Mouse (Mus musculus) bone marrow macrophage, adult 2 months (primary cell): ENCODE data around the gene Slc16a6. TPM values are rescaled to one million over a fixed set of nuclear protein-coding genes. Genes with fewer than 3 reads are reported as not detected.
A peak's percentile ranks its signal among the peaks of the same experiment; 100 is the strongest.

Experiments
- H3K27ac ChIP-seq: 2 replicates; pipeline ENCODE4 v1.5.1; 2012; ENCODE audit warnings: low read depth, low read length; ENCODE audit not compliant: insufficient read depth
- H3K4me1 ChIP-seq: 2 replicates; pipeline ENCODE4 v1.6.1; 2012; ENCODE audit warnings: low read length; ENCODE audit not compliant: control insufficient read depth, insufficient read depth
- H3K4me3 ChIP-seq: 2 replicates; pipeline ENCODE4 v1.5.1; 2012; ENCODE audit warnings: mild to moderate bottlenecking, low read length, moderate library complexity; ENCODE audit not compliant: insufficient read depth
- CTCF ChIP-seq: IDR thresholded peaks from 2 replicates; pipeline ENCODE4 v1.5.1; 2012; ENCODE audit warnings: low read depth, mild to moderate bottlenecking, low read length, moderate library complexity
- POLR2A ChIP-seq: IDR thresholded peaks from 2 replicates; pipeline ENCODE4 v1.6.1; 2012; ENCODE audit warnings: mild to moderate bottlenecking, low read depth, low read length, borderline replicate concordance
- polyA plus RNA-seq: library from polyadenylated mRNA; stranded (reverse); fragments of >200 nt; gene quantifications from 2 replicates; pipeline ENCODE4 v1.2.4, GENCODE M21; 2012; ENCODE audit not compliant: missing spikeins, insufficient read depth, insufficient read length

The Slc16a6 gene
- polyA plus RNA-seq, 1 experiment, result 32.6 TPM

GRCm38 (mm10) chr11:109451169-109451568, 22.2 kb downstream of the Slc16a6 start:
- no peak overlapping the region for H3K4me3 ChIP-seq
- TF ChIP-seq CTCF (no peak), POLR2A (no peak)
- no peaks in the 10 kb centered on the region for H3K4me1 ChIP-seq
- H3K27ac ChIP-seq, result no peak overlapping the region

- TF ChIP-seq CTCF (peak; percentile 50), POLR2A (no peak)
- Histone ChIP-seq H3K27ac (no peak overlapping the region), H3K4me3 (no peak overlapping the region), H3K4me1 (peaks cover 3% of the 10 kb centered on the region; the same call in 1 of the 2 replicates)
Measured at GRCm38 (mm10) chr11:109445438-109446035, 27.9 kb downstream of the Slc16a6 start.

GRCm38 (mm10) chr11:109444600-109444999, 28.8 kb downstream of the Slc16a6 start:
- TF ChIP-seq CTCF (no peak), POLR2A (no peak)
- H3K4me1 ChIP-seq, result peaks cover 4% of the 10 kb centered on the region; the same call in 1 of the 2 replicates
- no peak overlapping the region for H3K27ac ChIP-seq
- H3K4me3 ChIP-seq, result no peak overlapping the region

- Histone ChIP-seq H3K4me1 (peaks cover 4% of the 10 kb centered on the region; the same call in 1 of the 2 replicates), H3K4me3 (no peak overlapping the region), H3K27ac (no peak overlapping the region)
- no peak for TF ChIP-seq POLR2A
- no peak for TF ChIP-seq CTCF
Measured at GRCm38 (mm10) chr11:109443468-109444263, 29.7 kb downstream of the Slc16a6 start.

- TF ChIP-seq CTCF (no peak), POLR2A (no peak)
- peaks cover 4% of the 10 kb centered on the region; the same call in 1 of the 2 replicates for H3K4me1 ChIP-seq
Measured at GRCm38 (mm10) chr11:109442166-109442730, 31.1 kb downstream of the Slc16a6 start.

GRCm38 (mm10) chr11:109441119-109441518, 32.3 kb downstream of the Slc16a6 start:
- Histone ChIP-seq H3K4me1 (peaks cover 4% of the 10 kb centered on the region; the same call in 1 of the 2 replicates), H3K27ac (no peak overlapping the region), H3K4me3 (no peak overlapping the region)
- no peak for TF ChIP-seq POLR2A
- TF ChIP-seq CTCF, result peak; percentile 45

More at GRCm38 (mm10) chr11:109442166-109442730, 31.1 kb downstream of the Slc16a6 start:
- Histone ChIP-seq H3K4me3 (no peak overlapping the region), H3K27ac (no peak overlapping the region)

GRCm38 (mm10) chr11:109440641-109441040, 32.8 kb downstream of the Slc16a6 start:
- TF ChIP-seq POLR2A, result no peak
- TF ChIP-seq CTCF, result no peak
- peaks cover 4% of the 10 kb centered on the region; the same call in 1 of the 2 replicates for H3K4me1 ChIP-seq
- H3K4me3 ChIP-seq, result peak overlapping the region; percentile 77
- no peak overlapping the region for H3K27ac ChIP-seq

GRCm38 (mm10) chr11:109439829-109440340, 33.5 kb downstream of the Slc16a6 start:
- Histone ChIP-seq H3K4me3 (peak overlapping the region; percentile 77), H3K4me1 (peaks cover 6% of the 10 kb centered on the region), H3K27ac (peak overlapping the region; percentile 17)
- TF ChIP-seq CTCF (no peak), POLR2A (no peak)

- TF ChIP-seq POLR2A (no peak), CTCF (no peak)
- Histone ChIP-seq H3K4me3 (no peak overlapping the region), H3K27ac (no peak overlapping the region), H3K4me1 (peaks cover 12% of the 10 kb centered on the region)
Measured at GRCm38 (mm10) chr11:109439209-109439608, 34.2 kb downstream of the Slc16a6 start.

- no peak for TF ChIP-seq POLR2A
- no peak for TF ChIP-seq CTCF
- Histone ChIP-seq H3K4me3 (no peak overlapping the region), H3K4me1 (peaks cover 25% of the 10 kb centered on the region), H3K27ac (no peak overlapping the region)
Measured at GRCm38 (mm10) chr11:109436889-109437288, 36.5 kb downstream of the Slc16a6 start.
